Mouse (Mus musculus) thymus, postnatal 0 days (tissue): ENCODE measurements around the gene H2-DMb2. TPM values are rescaled to one million over a fixed set of nuclear protein-coding genes. Genes with fewer than 3 reads are reported as not detected.

Experiments
- polyA plus RNA-seq: library from polyadenylated mRNA; unstranded; fragments of >200 nt; fragmentation: Nextera tagmentation; extraction: Ambion mirVana; gene quantifications from 2 replicates; pipeline ENCODE4 v1.2.1, GENCODE M21; 2015

Gene H2-DMb2
- polyA plus RNA-seq, 1 experiment from 2014 or later: 62.9 TPM

Other genes starting within 250 kb of the H2-DMb2 start
- gene Platr17, start 238.2 kb upstream of the H2-DMb2 start, polyA plus RNA-seq: 1.6 and 1.9 TPM in 2 replicates
- 62.9 and 67.8 TPM in 2 replicates for gene Daxx, start 233.9 kb upstream of the H2-DMb2 start, polyA plus RNA-seq
- 131 and 140 TPM in 2 replicates for gene Tapbp, start 227.4 kb upstream of the H2-DMb2 start, polyA plus RNA-seq
- 13.8 and 14.9 TPM in 2 replicates for gene Zbtb22, start 227.4 kb upstream of the H2-DMb2 start, polyA plus RNA-seq
- 37.5 and 42.3 TPM in 2 replicates for gene Rgl2, start 213.8 kb upstream of the H2-DMb2 start, polyA plus RNA-seq
- gene Pfdn6, start 203.0 kb upstream of the H2-DMb2 start, polyA plus RNA-seq: 218 and 225 TPM in 2 replicates
- gene Wdr46, start 202.6 kb upstream of the H2-DMb2 start, polyA plus RNA-seq: 20.6 and 25.5 TPM in 2 replicates
- 13.3 and 15.8 TPM in 2 replicates for gene B3galt4, start 191.8 kb upstream of the H2-DMb2 start, polyA plus RNA-seq
- 43.6 and 46.1 TPM in 2 replicates for gene Vps52, start 187.5 kb upstream of the H2-DMb2 start, polyA plus RNA-seq
- gene Rps18, start 187.3 kb upstream of the H2-DMb2 start, polyA plus RNA-seq: 2,265 and 2,338 TPM in 2 replicates
- 528 and 569 TPM in 2 replicates for gene H2-K1, start 143.0 kb upstream of the H2-DMb2 start, polyA plus RNA-seq
- 14.5 and 20.9 TPM in 2 replicates for gene Ring1, start 118.6 kb upstream of the H2-DMb2 start, polyA plus RNA-seq
- 77.4 and 82.2 TPM in 2 replicates for gene H2-Ke6, start 115.2 kb upstream of the H2-DMb2 start, polyA plus RNA-seq
- gene Slc39a7, start 111.6 kb upstream of the H2-DMb2 start, polyA plus RNA-seq: 90.5 and 96.5 TPM in 2 replicates
- gene Rxrb, start 111.5 kb upstream of the H2-DMb2 start, polyA plus RNA-seq: 47.1 and 48.9 TPM in 2 replicates
- gene Col11a2, start 103.9 kb upstream of the H2-DMb2 start, polyA plus RNA-seq: 1.1 and 1.5 TPM in 2 replicates
- 55.0 and 57.1 TPM in 2 replicates for gene H2-Oa, start 51.0 kb upstream of the H2-DMb2 start, polyA plus RNA-seq
- 113 and 114 TPM in 2 replicates for gene H2-DMa, start 23.8 kb upstream of the H2-DMb2 start, polyA plus RNA-seq
- 98.3 and 107 TPM in 2 replicates for gene Brd2, start 20.7 kb upstream of the H2-DMb2 start, polyA plus RNA-seq
- 39.8 and 42.2 TPM in 2 replicates for gene H2-DMb1, start 9.8 kb downstream of the H2-DMb2 start, polyA plus RNA-seq
- 81.6 and 87.3 TPM in 2 replicates for gene Tap1, start 44.2 kb downstream of the H2-DMb2 start, polyA plus RNA-seq
- gene Psmb9, start 44.5 kb downstream of the H2-DMb2 start, polyA plus RNA-seq: 251 and 261 TPM in 2 replicates
- 875 and 899 TPM in 2 replicates for gene Psmb8, start 54.4 kb downstream of the H2-DMb2 start, polyA plus RNA-seq
- gene Tap2, start 60.2 kb downstream of the H2-DMb2 start, polyA plus RNA-seq: 140 and 153 TPM in 2 replicates
- gene H2-Ob, start 95.6 kb downstream of the H2-DMb2 start, polyA plus RNA-seq: 2.6 and 2.8 TPM in 2 replicates
- 1,510 and 1,544 TPM in 2 replicates for gene H2-Ab1, start 114.4 kb downstream of the H2-DMb2 start, polyA plus RNA-seq
- gene H2-Aa, start 144.5 kb downstream of the H2-DMb2 start, polyA plus RNA-seq: 991 and 995 TPM in 2 replicates
- gene H2-Eb1, start 162.6 kb downstream of the H2-DMb2 start, polyA plus RNA-seq: 574 and 589 TPM in 2 replicates
- gene H2-Eb2, start 182.4 kb downstream of the H2-DMb2 start, polyA plus RNA-seq: 2.3 and 3.1 TPM in 2 replicates
- gene Btnl2, start 211.5 kb downstream of the H2-DMb2 start, polyA plus RNA-seq: 0.22 and 0.27 TPM in 2 replicates
- gene Btnl1, start 233.8 kb downstream of the H2-DMb2 start, polyA plus RNA-seq: 0.27 and 0.29 TPM in 2 replicates